Mouse (Mus musculus): ENCODE measurements around the gene Foxj2. TPM values are rescaled to one million over a fixed set of nuclear protein-coding genes. Genes with fewer than 3 reads are reported as not detected.

The Foxj2 gene
- total RNA-seq, 4 experiments from 2014 or later = 26.3 to 31.5 (median 29.1) TPM

- DNase-seq (ENCODE audit: low spot score) = peak; percentile 98
These were observed 54.4 kb downstream of the Foxj2 start, which contains the start of gene Necap1 for GRCm38 (mm10) chr6:122873871-122874719. Gene Necap1, plus strand, starts transcription at chr6:122874474.

DNA sequence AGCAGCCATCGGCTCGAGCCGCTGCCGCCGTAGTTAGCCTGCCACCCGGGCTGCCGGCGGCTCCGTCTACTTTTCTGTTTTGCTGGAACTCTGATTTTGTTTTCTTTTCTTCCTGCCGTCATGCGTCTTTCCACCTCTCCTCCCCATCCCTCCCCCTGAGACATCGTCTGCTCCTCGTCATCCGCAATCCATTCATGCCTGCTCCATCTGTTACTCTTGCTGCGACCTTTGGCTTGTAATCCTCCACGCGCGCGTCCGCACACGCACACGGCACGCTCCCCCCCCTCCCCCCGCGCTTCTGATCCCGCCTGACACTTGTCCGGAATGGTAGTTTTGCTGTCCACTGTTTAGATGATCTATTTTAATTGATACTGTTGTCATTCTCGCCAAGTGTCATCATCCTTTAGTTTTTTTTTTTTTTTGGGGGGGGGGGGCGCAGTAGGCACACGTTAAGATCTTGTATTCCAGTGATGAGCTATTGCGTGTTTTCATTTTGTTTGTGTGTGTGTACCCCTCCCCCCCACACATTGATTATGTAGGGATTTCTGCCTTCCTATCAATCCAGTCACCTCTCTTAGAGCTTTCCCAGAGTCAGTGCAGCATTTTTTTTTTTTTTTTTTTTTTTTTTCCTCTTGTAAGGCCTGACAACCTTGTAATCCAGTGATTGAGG, 55.1 kb downstream of the Foxj2 start:
- DNase-seq (ENCODE audit: low spot score) = no peak

- DNase-seq (ENCODE audit: low spot score) = no peak
These were observed 59.5 kb downstream of the Foxj2 start for GRCm38 (mm10) chr6:122879141-122879735.

GRCm38 (mm10) chr6:122879781-122880505, 60.2 kb downstream of the Foxj2 start:
- DNase-seq (ENCODE audit: low spot score) = no peak

GRCm38 (mm10) chr6:122881287-122881686, 61.6 kb downstream of the Foxj2 start:
- DNase-seq (ENCODE audit: low spot score) = no peak

DNA sequence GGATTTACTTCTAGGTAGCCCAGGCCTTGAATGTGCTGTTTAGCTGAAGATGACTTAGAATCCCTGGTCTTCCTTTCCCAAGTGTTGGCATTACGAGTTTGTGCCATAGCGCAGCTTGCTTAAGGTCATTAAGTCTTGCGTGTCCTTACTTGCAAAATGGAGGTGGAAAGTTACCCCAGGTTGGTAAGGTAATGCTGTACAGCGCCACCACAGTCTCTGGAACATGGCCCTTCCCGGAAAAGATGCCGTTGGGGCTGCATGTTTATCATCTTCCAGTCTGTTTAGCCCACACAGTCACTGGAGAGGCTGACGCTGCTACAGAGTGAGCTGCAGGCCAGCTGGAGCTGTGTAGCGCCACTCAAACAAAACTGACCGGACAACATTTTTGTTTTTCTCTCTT, 63.9 kb downstream of the Foxj2 start:
- no peak for DNase-seq (ENCODE audit: low spot score)

- DNase-seq (ENCODE audit: low spot score) = no peak
These were observed 69.9 kb downstream of the Foxj2 start for GRCm38 (mm10) chr6:122889599-122889998.

- DNase-seq (ENCODE audit: low spot score) = peak; percentile 43
These were observed 72.8 kb downstream of the Foxj2 start for GRCm38 (mm10) chr6:122892442-122893049.

Small RNA genes within 50 kb of the gene (microRNA-seq; reads per million reads assigned to microRNA genes)
- gene Mir7231 = not detected

Other genes starting within 250 kb of the Foxj2 start
- 1 to 10 TPM; 1.7 to 5.5 (median 4.9) TPM for gene Apobec1, start 217.5 kb upstream of the Foxj2 start, total RNA-seq (2022)
- gene Gdf3, start 209.8 kb upstream of the Foxj2 start, total RNA-seq (2022) = not detected
- not detected for gene Dppa3, start 193.5 kb upstream of the Foxj2 start, total RNA-seq (2022)
- gene Nanog, start 112.4 kb upstream of the Foxj2 start, total RNA-seq (2022) = not detected
- gene Slc2a3, start 18.3 kb upstream of the Foxj2 start, total RNA-seq (2022) = 1 to 10 TPM; 2.3 to 2.9 (median 2.4) TPM
- 1 to 10 TPM; 2.0 to 3.5 (median 2.5) TPM for gene C3ar1, start 36.2 kb downstream of the Foxj2 start, total RNA-seq (2022)
- gene Necap1, start 54.6 kb downstream of the Foxj2 start, total RNA-seq (2022) = 10 to 100 TPM; 17.1 to 22.1 (median 20.1) TPM
- 1 to 10 TPM; 2.5 to 3.7 (median 2.7) TPM for gene Clec4a1, start 101.9 kb downstream of the Foxj2 start, total RNA-seq (2022)
- gene Clec4a3, start 132.6 kb downstream of the Foxj2 start, total RNA-seq (2022) = 1 to 10 TPM; 1.2 to 3.4 (median 2.2) TPM
- not detected for gene Clec4a4, start 170.5 kb downstream of the Foxj2 start, total RNA-seq (2022)
- gene Clec4b1, start 230.0 kb downstream of the Foxj2 start, total RNA-seq (2022) = under 1 TPM in 1 of 4 experiments, not detected in 3; 0.57 TPM